Mouse (Mus musculus) CH12.LX (cell line): ENCODE data around the gene Os9. TPM values are rescaled to one million over a fixed set of nuclear protein-coding genes. Genes with fewer than 3 reads are reported as not detected.

Source experiments
- DNase-seq: peaks from one replicate; pipeline ENCODE4 v3.0.0-alpha.2; 2013; ENCODE audit errors: extremely low read depth
- H3K27ac ChIP-seq: 2 replicates; pipeline ENCODE4 v1.5.1; 2012; ENCODE audit warnings: low read depth, mild to moderate bottlenecking, control low read depth, moderate library complexity; ENCODE audit not compliant: insufficient read depth
- H3K27me3 ChIP-seq: replicated peaks from 2 replicates; pipeline ENCODE3; 2012; ENCODE audit warnings: inconsistent platforms
- H3K36me3 ChIP-seq, 2 experiments: replicated peaks in 1 of 2; 2 replicates each; pipeline versions ENCODE3 to v1.6.1; 2012; ENCODE audit warnings: inconsistent platforms in 1 of 2, low read length in 1 of 2, mild to moderate bottlenecking in 1 of 2, mixed read lengths in 1 of 2, moderate library complexity in 1 of 2; ENCODE audit not compliant: control insufficient read depth in 1 of 2, insufficient read depth in 1 of 2
- H3K4me1 ChIP-seq, 2 experiments: 2 replicates each; pipeline ENCODE4 v1.6.1; 2012; ENCODE audit warnings: inconsistent platforms in 1 of 2, moderate library complexity in 1 of 2; ENCODE audit not compliant: insufficient read depth in 2 of 2, control insufficient read depth in 1 of 2
- H3K4me2 ChIP-seq: 2 replicates; pipeline ENCODE4 v1.6.1; 2012; ENCODE audit warnings: low read depth, mild to moderate bottlenecking, control low read depth; ENCODE audit not compliant: poor library complexity, insufficient read depth, severe bottlenecking
- H3K4me3 ChIP-seq, 3 experiments: fragments of 150-350 bp in 1 of 3; sonication (generic) in 1 of 3; replicated peaks in 1 of 3; 2 replicates each; pipeline versions ENCODE3 to v1.5.1; 2011 to 2012; ENCODE audit warnings: low read depth in 2 of 3, low read length in 2 of 3, mild to moderate bottlenecking in 2 of 3, moderate library complexity in 2 of 3, control low read depth in 1 of 3, improper control_type of control experiment in 1 of 3, inconsistent platforms in 1 of 3, mixed read lengths in 1 of 3; ENCODE audit not compliant: poor library complexity in 1 of 3
- H3K79me2 ChIP-seq: replicated peaks from 2 replicates; pipeline ENCODE4 v1.6.1; 2012; ENCODE audit warnings: mild to moderate bottlenecking, moderate library complexity; ENCODE audit not compliant: control insufficient read depth, poor library complexity, insufficient read depth, severe bottlenecking; ENCODE audit errors: extremely low read depth
- H3K9ac ChIP-seq: 2 replicates; pipeline ENCODE4 v1.6.1; 2012; ENCODE audit warnings: low read depth, mild to moderate bottlenecking, control low read depth, moderate library complexity; ENCODE audit not compliant: insufficient read depth
- H3K9me3 ChIP-seq: replicated peaks from 2 replicates; pipeline ENCODE3; 2012; ENCODE audit warnings: low read length, inconsistent platforms, mixed read lengths
- BHLHE40 ChIP-seq: IDR thresholded peaks from 2 replicates; pipeline ENCODE4 v1.6.1; 2011; ENCODE audit warnings: mild to moderate bottlenecking, low read depth, low read length, improper control_type of control experiment
- CHD2 ChIP-seq: IDR thresholded peaks from 2 replicates; pipeline ENCODE4 v1.6.1; 2011; ENCODE audit warnings: low read length, improper control_type of control experiment
- CTCF ChIP-seq, 2 experiments: IDR thresholded peaks in 1 of 2; conservative IDR thresholded peaks in 1 of 2; 2 replicates each; pipeline ENCODE4 v1.5.1; 2011 to 2012; ENCODE audit warnings: low read depth in 2 of 2, low read length in 2 of 2, improper control_type of control experiment in 1 of 2, inconsistent platforms in 1 of 2, mild to moderate bottlenecking in 1 of 2, moderate library complexity in 1 of 2
- E2F4 ChIP-seq: IDR thresholded peaks from 2 replicates; pipeline ENCODE4 v1.6.1; 2011; ENCODE audit warnings: low read depth, low read length, improper control_type of control experiment; ENCODE audit not compliant: insufficient replicate concordance
- ELF1 ChIP-seq: IDR thresholded peaks from 2 replicates; pipeline ENCODE4 v1.6.1; 2014; ENCODE audit warnings: low read depth, mild to moderate bottlenecking, inconsistent platforms, low read length, improper control_type of control experiment
- EP300 ChIP-seq: IDR thresholded peaks from 2 replicates; pipeline ENCODE4 v1.6.1; 2011; ENCODE audit warnings: low read length, improper control_type of control experiment
- ETS1 ChIP-seq: conservative IDR thresholded peaks from 2 replicates; pipeline ENCODE4 v1.6.1; 2012; ENCODE audit warnings: low read depth, mild to moderate bottlenecking, inconsistent platforms, low read length, improper control_type of control experiment, moderate library complexity
- GABPA ChIP-seq: IDR thresholded peaks from 2 replicates; pipeline ENCODE4 v1.6.1; 2012; ENCODE audit warnings: low read depth, low read length, improper control_type of control experiment, inconsistent platforms; ENCODE audit not compliant: insufficient replicate concordance
- HCFC1 ChIP-seq: IDR thresholded peaks from 2 replicates; pipeline ENCODE4 v1.6.1; 2012; ENCODE audit warnings: low read depth, mild to moderate bottlenecking, inconsistent platforms, low read length, improper control_type of control experiment
- IRF4 ChIP-seq: IDR thresholded peaks from 2 replicates; pipeline ENCODE4 v1.6.1; 2014; ENCODE audit warnings: low read depth, mild to moderate bottlenecking, inconsistent platforms, low read length, improper control_type of control experiment
- JUND ChIP-seq: conservative IDR thresholded peaks from 2 replicates; pipeline ENCODE4 v1.6.1; 2011; ENCODE audit warnings: low read depth, low read length, improper control_type of control experiment
- KAT2A ChIP-seq: IDR thresholded peaks from 2 replicates; pipeline ENCODE4 v1.6.1; 2012; ENCODE audit warnings: low read length, improper control_type of control experiment, inconsistent platforms; ENCODE audit not compliant: insufficient replicate concordance
- MAFK ChIP-seq: IDR thresholded peaks from 2 replicates; pipeline ENCODE4 v1.6.1; 2011; ENCODE audit warnings: low read length, improper control_type of control experiment; ENCODE audit not compliant: insufficient replicate concordance
- MAX ChIP-seq: IDR thresholded peaks from 2 replicates; pipeline ENCODE4 v1.6.1; 2011; ENCODE audit warnings: low read length, improper control_type of control experiment
- MEF2A ChIP-seq: IDR thresholded peaks from 2 replicates; pipeline ENCODE4 v1.6.1; 2014; ENCODE audit warnings: low read depth, mild to moderate bottlenecking, inconsistent platforms, low read length, improper control_type of control experiment, borderline replicate concordance
- NRF1 ChIP-seq: IDR thresholded peaks from 2 replicates; pipeline ENCODE4 v1.6.1; 2014; ENCODE audit warnings: low read depth, mild to moderate bottlenecking, inconsistent platforms, low read length, improper control_type of control experiment, moderate library complexity
- PAX5 ChIP-seq: IDR thresholded peaks from 2 replicates; pipeline ENCODE4 v1.6.1; 2012; ENCODE audit warnings: low read length, inconsistent platforms, mixed read lengths
- POLR2A ChIP-seq: IDR thresholded peaks from 2 replicates; pipeline ENCODE4 v1.6.1; 2011; ENCODE audit warnings: low read depth, mild to moderate bottlenecking, improper control_type of control experiment, low read length
- RAD21 ChIP-seq: IDR thresholded peaks from 2 replicates; pipeline ENCODE4 v1.6.1; 2011; ENCODE audit warnings: low read depth, mild to moderate bottlenecking, low read length, improper control_type of control experiment, moderate library complexity
- RCOR1 ChIP-seq: conservative IDR thresholded peaks from 2 replicates; pipeline ENCODE4 v1.6.1; 2012; ENCODE audit warnings: low read depth, mild to moderate bottlenecking, inconsistent platforms, low read length, improper control_type of control experiment
- SIN3A ChIP-seq: IDR thresholded peaks from 2 replicates; pipeline ENCODE4 v1.6.1; 2012; ENCODE audit warnings: low read length, improper control_type of control experiment, inconsistent platforms
- SMC3 ChIP-seq: IDR thresholded peaks from 2 replicates; pipeline ENCODE4 v1.6.1; 2011; ENCODE audit warnings: low read depth, low read length, improper control_type of control experiment
- TBP ChIP-seq: conservative IDR thresholded peaks from 2 replicates; pipeline ENCODE4 v1.6.1; 2011; ENCODE audit warnings: low read depth, low read length, improper control_type of control experiment
- TCF12 ChIP-seq: IDR thresholded peaks from 2 replicates; pipeline ENCODE4 v1.6.1; 2014; ENCODE audit warnings: low read depth, mild to moderate bottlenecking, inconsistent platforms, low read length, improper control_type of control experiment
- UBTF ChIP-seq: IDR thresholded peaks from 2 replicates; pipeline ENCODE4 v1.6.1; 2012; ENCODE audit warnings: low read depth, mild to moderate bottlenecking, inconsistent platforms, low read length, improper control_type of control experiment, moderate library complexity
- USF1 ChIP-seq: IDR thresholded peaks from 2 replicates; pipeline ENCODE4 v1.6.1; 2014; ENCODE audit warnings: low read depth, mild to moderate bottlenecking, inconsistent platforms, low read length, improper control_type of control experiment
- USF2 ChIP-seq: conservative IDR thresholded peaks from 2 replicates; pipeline ENCODE4 v1.6.1; 2011; ENCODE audit warnings: low read depth, low read length, improper control_type of control experiment
- ZMIZ1 ChIP-seq: IDR thresholded peaks from 2 replicates; pipeline ENCODE4 v1.6.1; 2012; ENCODE audit warnings: low read depth, mild to moderate bottlenecking, inconsistent platforms, low read length, improper control_type of control experiment
- ZNF384 ChIP-seq: IDR thresholded peaks from 2 replicates; pipeline ENCODE4 v1.6.1; 2012; ENCODE audit warnings: low read depth, low read length, improper control_type of control experiment, inconsistent platforms
- dilution Hi-C: fragments of 300-500 bp; cut with MboI; formaldehyde crosslinking; loops from 2 replicates; pipeline ENCODE4 v1.14.3; 2020; ENCODE audit warnings: low sequenced_read_pairs; ENCODE audit not compliant: extremely low pct_unique_long_range_greater_than_20kb, extremely low pct_ligation_motif_present
- in situ Hi-C: fragments of 300-500 bp; cut with MboI; formaldehyde crosslinking; loops from 3 replicates; pipeline ENCODE4 v1.14.3; 2019; ENCODE audit warnings: low sequenced_read_pairs, low pct_ligation_motif_present, low pct_unique_long_range_greater_than_20kb, mixed read lengths
- polyA plus RNA-seq: library from polyadenylated mRNA; unstranded; fragments of >175 nt; gene quantifications from 2 replicates; pipeline ENCODE4 v1.2.1, GENCODE M21; 2012; ENCODE audit warnings: low read depth; ENCODE audit not compliant: insufficient read length
- total RNA-seq, 2 experiments: library from RNA; depleted of rRNA; stranded (reverse); fragments of 300-350 nt in 1 of 2; fragments of >200 nt in 1 of 2; gene quantifications; 2 replicates each; pipeline ENCODE4 v1.2.3; 2012 to 2014

Os9 gene
- total and polyA plus RNA-seq, 3 experiments, result 42.8 to 82.7 (median 61.9) TPM

GRCm38 (mm10) chr10:127107563-127108261, 13.2 kb downstream of the Os9 start:
- Histone ChIP-seq H3K36me3 (peaks cover 14 to 68% of the 10 kb centered on the region in 2 experiments), H3K27ac (no peak overlapping the region), H3K9ac (no peak overlapping the region), H3K9me3 (no peaks in the 10 kb centered on the region)
- TF ChIP-seq ETS1, result no peak
- no peak for TF ChIP-seq IRF4
- no peak for TF ChIP-seq TBP
- TF ChIP-seq PAX5, result no peak
- TF ChIP-seq UBTF, result no peak
- TF ChIP-seq HCFC1, result no peak
- no peak for TF ChIP-seq POLR2A
- TF ChIP-seq TCF12, result no peak
- no peak for TF ChIP-seq CTCF (conservative IDR thresholded peaks at IDR 0.05 in 1 of 2, IDR thresholded peaks at IDR 0.05 in 1 of 2; ENCODE audit: low read depth in 2 of 2, low read length in 2 of 2)
- no peak for TF ChIP-seq SMC3
- no peak for TF ChIP-seq RAD21
- TF ChIP-seq E2F4, result no peak
- no peak for TF ChIP-seq GABPA
- no peak for TF ChIP-seq RCOR1
- TF ChIP-seq KAT2A, result no peak
- TF ChIP-seq NRF1, result no peak
- peak; percentile 48 for TF ChIP-seq USF2
- TF ChIP-seq ZMIZ1, result no peak
- no peak for TF ChIP-seq SIN3A
- TF ChIP-seq USF1, result peak; percentile 49
- no peak for TF ChIP-seq ELF1
- TF ChIP-seq MAX, result 0 out of 2 replicates have a peak, but pooled peaks have one; percentile 34
- TF ChIP-seq MEF2A, result no peak
- no peak for TF ChIP-seq JUND
- TF ChIP-seq ZNF384, result no peak
- TF ChIP-seq EP300, result no peak
- TF ChIP-seq MAFK, result no peak
- TF ChIP-seq BHLHE40, result peak; percentile 44
- TF ChIP-seq CHD2, result no peak
- TF ChIP-seq, all 38 proteins: peak for 4
- no peak overlapping the region for H3K4me3 ChIP-seq
- dilution Hi-C loops, result no loop called here
- no peaks in the 10 kb centered on the region for H3K79me2 ChIP-seq
- DNase-seq, result no peak
- H3K4me2 ChIP-seq, result no peak overlapping the region
- H3K4me1 ChIP-seq, result peaks cover 3 to 25% of the 10 kb centered on the region in 2 experiments; a peak in 3 of 4 replicates
- in situ Hi-C loops, result no loop called here
- no peaks in the 10 kb centered on the region for H3K27me3 ChIP-seq
